Mouse (Mus musculus) testis, postnatal 10 days (tissue): ENCODE measurements around the gene Prom2.

Experiments
- DNase-seq: peaks from one replicate; pipeline ENCODE4 v3.0.0; 2021; ENCODE audit warnings: low spot score

The Prom2 gene

GRCm38 (mm10) chr2:127541185-127541584, at the start of gene Prom2:
TSS of gene Prom2 (minus strand) at chr2:127541467.
- DNase-seq = peak; percentile 39

- DNase-seq = no peak
Observed at GRCm38 (mm10) chr2:127590840-127591239, 49.6 kb upstream of the Prom2 start.

- no peak for DNase-seq
Observed at GRCm38 (mm10) chr2:127590204-127590603, 48.9 kb upstream of the Prom2 start.

- DNase-seq = no peak
Observed at GRCm38 (mm10) chr2:127588897-127589296, 47.6 kb upstream of the Prom2 start.

- DNase-seq = no peak
Observed at GRCm38 (mm10) chr2:127587514-127587844, 46.2 kb upstream of the Prom2 start.

GRCm38 (mm10) chr2:127586694-127587513, 45.6 kb upstream of the Prom2 start, which contains the start of the genes Zfp661 and Mrps5:
TSS of gene Zfp661 (minus strand) at chr2:127587094.
TSS of gene Mrps5 (plus strand) at chr2:127587222.
- DNase-seq = peak; percentile 94

- peak; percentile 94 for DNase-seq
Observed at GRCm38 (mm10) chr2:127584436-127584858, 43.2 kb upstream of the Prom2 start.

- DNase-seq = no peak
Observed at GRCm38 (mm10) chr2:127573322-127573721, 32.1 kb upstream of the Prom2 start.

- DNase-seq = peak; percentile 91
Observed at GRCm38 (mm10) chr2:127559070-127559966, 18.1 kb upstream of the Prom2 start.

- DNase-seq = peak; percentile 39
Observed at GRCm38 (mm10) chr2:127551078-127551477, 9.8 kb upstream of the Prom2 start.

- DNase-seq = no peak
Observed at GRCm38 (mm10) chr2:127550446-127550845, 9.2 kb upstream of the Prom2 start.

- DNase-seq = no peak
Observed at GRCm38 (mm10) chr2:127549711-127550110, 8.4 kb upstream of the Prom2 start.

GRCm38 (mm10) chr2:127548342-127549074, 7.2 kb upstream of the Prom2 start:
- no peak for DNase-seq

GRCm38 (mm10) chr2:127541697-127542096, 430 bp upstream of the Prom2 start:
- peak; percentile 27 for DNase-seq

- no peak for DNase-seq
Observed at GRCm38 (mm10) chr2:127539494-127539893, 1.8 kb downstream of the Prom2 start.

- no peak for DNase-seq
Observed at GRCm38 (mm10) chr2:127537548-127537947, 3.7 kb downstream of the Prom2 start.

- no peak for DNase-seq
Observed at GRCm38 (mm10) chr2:127535363-127535762, 5.9 kb downstream of the Prom2 start.

GRCm38 (mm10) chr2:127532379-127532778, 8.9 kb downstream of the Prom2 start:
- DNase-seq = peak; percentile 60

- DNase-seq = no peak
Observed at GRCm38 (mm10) chr2:127531592-127531991, 9.7 kb downstream of the Prom2 start.

GRCm38 (mm10) chr2:127530418-127530817, 10.8 kb downstream of the Prom2 start:
- DNase-seq = no peak

GRCm38 (mm10) chr2:127525004-127525775, 16.1 kb downstream of the Prom2 start:
- DNase-seq = no peak
